Mouse (Mus musculus) kidney, postnatal 14 days (tissue): Measurements from ENCODE around the gene Olfr1208.

Experiments
- DNase-seq: peaks from one replicate; pipeline ENCODE4 v3.0.0; 2022; ENCODE audit warnings: mixed read lengths

Gene Olfr1208

GRCm38 (mm10) chr2:88902211-88902610 is at the start of gene Olfr1208:
Gene Olfr1208, minus strand, starts transcription at chr2:88902311.
- no peak for DNase-seq

- DNase-seq, result no peak
Observed at GRCm38 (mm10) chr2:88938011-88938410, 35.9 kb upstream of the Olfr1208 start, which contains the start of gene Olfr1211. Gene Olfr1211, minus strand, starts transcription at chr2:88938111.

GRCm38 (mm10) chr2:88915057-88915456 is 12.9 kb upstream of the Olfr1208 start, which contains the start of gene Olfr1209:
Gene Olfr1209, minus strand, starts transcription at chr2:88915157.
- DNase-seq, result no peak

- DNase-seq, result no peak
Observed at GRCm38 (mm10) chr2:88862931-88863330, 39.2 kb downstream of the Olfr1208 start, which contains the start of gene Olfr1206. Gene Olfr1206, plus strand, starts transcription at chr2:88863231.

- no peak for DNase-seq
Observed at GRCm38 (mm10) chr2:88848992-88849391, 53.1 kb downstream of the Olfr1208 start, which contains the start of gene Olfr1204. Gene Olfr1204, plus strand, starts transcription at chr2:88849292.
